Mouse (Mus musculus) MEL (cell line): ENCODE measurements at regions not wholly inside any gene's neighbourhood (a gene's known extent, or its start where the extent isn't known, plus 50 kb on each side); places are given as distances from the start of the nearest gene placed in this dataset.

Experiments
- DNase-seq: peaks from one replicate; pipeline ENCODE4 v3.0.0; 2011; ENCODE audit warnings: low read depth, low spot score
- H3K27ac ChIP-seq: 2 replicates; pipeline ENCODE4 v1.5.1; 2012; ENCODE audit warnings: low read depth, mild to moderate bottlenecking, control low read depth, low read length, moderate library complexity; ENCODE audit not compliant: control insufficient read depth
- H3K27me3 ChIP-seq, 2 experiments: fragments of 150-350 bp in 1 of 2; sonication (generic) in 1 of 2; 2 replicates each; pipeline ENCODE4 v1.6.1; 2012; ENCODE audit warnings: low read length in 2 of 2, mild to moderate bottlenecking in 2 of 2, improper control_type of control experiment in 1 of 2, moderate library complexity in 1 of 2; ENCODE audit not compliant: insufficient read depth in 2 of 2, control insufficient read depth in 1 of 2
- H3K36me3 ChIP-seq, 2 experiments: 2 replicates each; pipeline ENCODE4 v1.6.1; 2012 to 2014; ENCODE audit warnings: low read length in 2 of 2, improper control_type of control experiment in 1 of 2, inconsistent platforms in 1 of 2, mild to moderate bottlenecking in 1 of 2; ENCODE audit not compliant: insufficient read depth in 2 of 2, control insufficient read depth in 1 of 2
- H3K4me1 ChIP-seq, 2 experiments: fragments of 150-350 bp in 1 of 2; sonication (generic) in 1 of 2; 2 replicates each; pipeline ENCODE4 v1.6.1; 2012; ENCODE audit warnings: low read length in 2 of 2, improper control_type of control experiment in 1 of 2, mild to moderate bottlenecking in 1 of 2; ENCODE audit not compliant: insufficient read depth in 2 of 2, control insufficient read depth in 1 of 2
- H3K4me3 ChIP-seq, 2 experiments: fragments of 150-350 bp in 1 of 2; sonication (generic) in 1 of 2; 2 replicates each; pipeline ENCODE4 v1.5.1; 2012; ENCODE audit warnings: low read depth in 2 of 2, low read length in 2 of 2, mild to moderate bottlenecking in 2 of 2, moderate library complexity in 2 of 2, control low read depth in 1 of 2, improper control_type of control experiment in 1 of 2; ENCODE audit not compliant: control insufficient read depth in 1 of 2, insufficient read depth in 1 of 2
- H3K79me2 ChIP-seq: 2 replicates; pipeline ENCODE4 v1.6.1; 2012; ENCODE audit warnings: mild to moderate bottlenecking, low read length, moderate library complexity; ENCODE audit not compliant: control insufficient read depth, poor library complexity, insufficient read depth
- H3K9ac ChIP-seq: 2 replicates; pipeline ENCODE4 v1.6.1; 2012; ENCODE audit warnings: low read depth, mild to moderate bottlenecking, control low read depth, low read length, moderate library complexity; ENCODE audit not compliant: control insufficient read depth, poor library complexity, severe bottlenecking
- H3K9me3 ChIP-seq: fragments of 150-350 bp; sonication (generic); replicated peaks from 2 replicates; pipeline ENCODE4 v1.6.1; 2012; ENCODE audit warnings: mild to moderate bottlenecking, low read length, improper control_type of control experiment, moderate library complexity; ENCODE audit not compliant: insufficient read depth
- BHLHE40 ChIP-seq: IDR thresholded peaks from 2 replicates; pipeline ENCODE4 v1.6.1; 2012; ENCODE audit warnings: low read depth, mild to moderate bottlenecking, inconsistent platforms, low read length, improper control_type of control experiment, borderline replicate concordance
- CHD1 ChIP-seq: IDR thresholded peaks from 2 replicates; pipeline ENCODE4 v1.6.1; 2012; ENCODE audit warnings: low read depth, mild to moderate bottlenecking, inconsistent platforms, low read length, improper control_type of control experiment
- CTCF ChIP-seq, 3 experiments: IDR thresholded peaks in 2 of 3; conservative IDR thresholded peaks in 1 of 3; 2 replicates each; pipeline ENCODE4 v1.5.1; 2011 to 2012; ENCODE audit warnings: low read length in 3 of 3, low read depth in 2 of 3, mild to moderate bottlenecking in 2 of 3, improper control_type of control experiment in 1 of 3, inconsistent platforms in 1 of 3, mixed read lengths in 1 of 3, moderate library complexity in 1 of 3; ENCODE audit not compliant: control insufficient read depth in 1 of 3, insufficient read depth in 1 of 3, poor library complexity in 1 of 3, severe bottlenecking in 1 of 3
- ETS1 ChIP-seq: IDR thresholded peaks from 2 replicates; pipeline ENCODE4 v1.6.1; 2012; ENCODE audit warnings: low read depth, mild to moderate bottlenecking, inconsistent platforms, low read length, improper control_type of control experiment, moderate library complexity
- HCFC1 ChIP-seq: IDR thresholded peaks from 2 replicates; pipeline ENCODE4 v1.6.1; 2012; ENCODE audit warnings: low read depth, mild to moderate bottlenecking, inconsistent platforms, low read length, improper control_type of control experiment, moderate library complexity
- JUND ChIP-seq: IDR thresholded peaks from 2 replicates; pipeline ENCODE4 v1.6.1; 2011; ENCODE audit warnings: low read depth, mild to moderate bottlenecking, improper control_type of control experiment, low read length
- MAFK ChIP-seq: IDR thresholded peaks from 2 replicates; pipeline ENCODE4 v1.6.1; 2011; ENCODE audit warnings: low read depth, mild to moderate bottlenecking, low read length, improper control_type of control experiment, borderline replicate concordance
- MAX ChIP-seq: IDR thresholded peaks from 2 replicates; pipeline ENCODE4 v1.6.1; 2011; ENCODE audit warnings: low read length, improper control_type of control experiment
- MEF2A ChIP-seq: IDR thresholded peaks from 2 replicates; pipeline ENCODE4 v1.6.1; 2014; ENCODE audit warnings: low read depth, mild to moderate bottlenecking, inconsistent platforms, low read length, improper control_type of control experiment; ENCODE audit not compliant: poor library complexity, insufficient replicate concordance, severe bottlenecking; ENCODE audit errors: extremely low read depth
- MYB ChIP-seq: IDR thresholded peaks from 2 replicates; pipeline ENCODE4 v1.6.1; 2011; ENCODE audit warnings: mild to moderate bottlenecking, low read depth, low read length, improper control_type of control experiment
- NRF1 ChIP-seq: IDR thresholded peaks from 2 replicates; pipeline ENCODE4 v1.6.1; 2014; ENCODE audit warnings: low read depth, mild to moderate bottlenecking, inconsistent platforms, low read length, improper control_type of control experiment, moderate library complexity; ENCODE audit not compliant: poor library complexity, insufficient read depth, severe bottlenecking
- POLR2AphosphoS5 ChIP-seq: IDR thresholded peaks from 2 replicates; pipeline ENCODE4 v1.6.1; 2012; ENCODE audit warnings: low read depth, borderline replicate concordance, mild to moderate bottlenecking, inconsistent platforms, low read length, moderate library complexity, mixed read lengths
- RAD21 ChIP-seq: IDR thresholded peaks from 2 replicates; pipeline ENCODE4 v1.6.1; 2011; ENCODE audit warnings: mild to moderate bottlenecking, low read depth, low read length, improper control_type of control experiment
- TCF12 ChIP-seq: IDR thresholded peaks from 2 replicates; pipeline ENCODE4 v1.6.1; 2014; ENCODE audit warnings: low read depth, mild to moderate bottlenecking, inconsistent platforms, low read length, improper control_type of control experiment, moderate library complexity
- USF1 ChIP-seq: IDR thresholded peaks from 2 replicates; pipeline ENCODE4 v1.6.1; 2014; ENCODE audit warnings: low read depth, mild to moderate bottlenecking, inconsistent platforms, low read length, improper control_type of control experiment, moderate library complexity
- ZC3H11A ChIP-seq: IDR thresholded peaks from 2 replicates; pipeline ENCODE4 v1.6.1; 2012; ENCODE audit warnings: low read depth, mild to moderate bottlenecking, inconsistent platforms, low read length, improper control_type of control experiment
- ZKSCAN1 ChIP-seq: IDR thresholded peaks from 2 replicates; pipeline ENCODE4 v1.6.1; 2012; ENCODE audit warnings: low read depth, mild to moderate bottlenecking, inconsistent platforms, low read length, improper control_type of control experiment, moderate library complexity
- ZMIZ1 ChIP-seq: IDR thresholded peaks from 2 replicates; pipeline ENCODE4 v1.6.1; 2012; ENCODE audit warnings: low read depth, mild to moderate bottlenecking, inconsistent platforms, low read length, improper control_type of control experiment, moderate library complexity
- ZNF384 ChIP-seq: IDR thresholded peaks from 2 replicates; pipeline ENCODE4 v1.6.1; 2012; ENCODE audit warnings: low read depth, mild to moderate bottlenecking, inconsistent platforms, low read length, improper control_type of control experiment

GRCm38 (mm10) chr13:99092279-99092930, 92.2 kb upstream of the Zfp366 start:
- TF ChIP-seq ETS1 = no peak
- no peak for TF ChIP-seq CHD1
- TF ChIP-seq MAX = no peak
- no peak for TF ChIP-seq NRF1
- no peak for TF ChIP-seq POLR2AphosphoS5
- no peak for TF ChIP-seq HCFC1
- TF ChIP-seq ZMIZ1 = no peak
- no peak for TF ChIP-seq ZC3H11A
- no peak for TF ChIP-seq USF1
- no peak for TF ChIP-seq MYB
- TF ChIP-seq MEF2A = no peak
- no peak for TF ChIP-seq BHLHE40
- no peak for TF ChIP-seq MAFK
- TF ChIP-seq CTCF (IDR thresholded peaks at IDR 0.05 in 2 of 3, conservative IDR thresholded peaks at IDR 0.05 in 1 of 3; ENCODE audit: control insufficient read depth in 1 of 3, insufficient read depth in 1 of 3, low read depth in 2 of 3, low read length in 3 of 3, poor library complexity in 1 of 3, severe bottlenecking in 1 of 3) = no peak
- no peak for TF ChIP-seq ZNF384
- TF ChIP-seq ZKSCAN1 = no peak
- no peak for TF ChIP-seq RAD21
- H3K9ac ChIP-seq = no peak overlapping the region
- H3K4me1 ChIP-seq = no peaks in the 10 kb centered on the region
- no peaks in the 10 kb centered on the region for H3K36me3 ChIP-seq
- DNase-seq = no peak
- H3K9me3 ChIP-seq = no peaks in the 10 kb centered on the region
- H3K27me3 ChIP-seq = no peaks in the 10 kb centered on the region
- no peak overlapping the region for H3K27ac ChIP-seq
- H3K4me3 ChIP-seq = no peak overlapping the region
- H3K79me2 ChIP-seq = no peaks in the 10 kb centered on the region

GRCm38 (mm10) chr13:99091562-99092278, 92.9 kb upstream of the Zfp366 start:
- TF ChIP-seq JUND (no peak), TCF12 (no peak), RAD21 (no peak)
- Histone ChIP-seq H3K27me3 (no peaks in the 10 kb centered on the region), H3K4me1 (no peaks in the 10 kb centered on the region), H3K79me2 (no peaks in the 10 kb centered on the region), H3K36me3 (no peaks in the 10 kb centered on the region), H3K4me3 (no peak overlapping the region), H3K9ac (no peak overlapping the region), H3K9me3 (no peaks in the 10 kb centered on the region), H3K27ac (no peak overlapping the region)
- no peak for DNase-seq
